Mouse (Mus musculus) hindbrain, embryonic 11.5 days (tissue): ENCODE data around the gene Ankrd11. TPM values are rescaled to one million over a fixed set of nuclear protein-coding genes. Genes with fewer than 3 reads are reported as not detected.
A peak's percentile ranks its signal among the peaks of the same experiment; 100 is the strongest.

Source experiments
- ATAC-seq: fragments of 200-750 bp; cut with Nextera tagmentation; 2 replicates; pipeline ENCODE4 v1.8.0; 2017; ENCODE audit warnings: mild to moderate bottlenecking, moderate TSS enrichment, moderate library complexity; ENCODE audit not compliant: low FRiP score
- DNase-seq: peaks from one replicate; pipeline ENCODE4 v3.0.0-alpha.2; 2015; ENCODE audit warnings: low spot score
- H3K27ac ChIP-seq: fragments of 300-500 bp; sonication (generic); 2 replicates; pipeline ENCODE4 v1.5.1; 2014; ENCODE audit warnings: mild to moderate bottlenecking, low read depth, low read length
- H3K27me3 ChIP-seq: fragments of 300-500 bp; sonication (generic); 2 replicates; pipeline ENCODE4 v1.6.1; 2014; ENCODE audit warnings: mild to moderate bottlenecking, low read length, moderate library complexity, mixed read lengths; ENCODE audit not compliant: control insufficient read depth, insufficient read depth
- H3K36me3 ChIP-seq: fragments of 300-500 bp; sonication (generic); 2 replicates; pipeline ENCODE4 v1.6.1; 2014; ENCODE audit warnings: mild to moderate bottlenecking, low read length, moderate library complexity, mixed read lengths; ENCODE audit not compliant: control insufficient read depth, insufficient read depth
- H3K4me1 ChIP-seq: fragments of 300-500 bp; sonication (generic); replicated peaks from 2 replicates; pipeline ENCODE4 v1.6.1; 2014; ENCODE audit warnings: low read length, mixed read lengths; ENCODE audit not compliant: control insufficient read depth, insufficient read depth
- H3K4me2 ChIP-seq: fragments of 300-500 bp; sonication (generic); replicated peaks from 2 replicates; pipeline ENCODE4 v1.6.1; 2014; ENCODE audit warnings: mild to moderate bottlenecking, low read depth, low read length
- H3K4me3 ChIP-seq: fragments of 300-500 bp; sonication (generic); 2 replicates; pipeline ENCODE4 v1.5.1; 2014; ENCODE audit warnings: low read depth, low read length
- H3K9ac ChIP-seq: fragments of 300-500 bp; sonication (generic); 2 replicates; pipeline ENCODE4 v1.6.1; 2014; ENCODE audit warnings: low read depth, low read length
- H3K9me3 ChIP-seq: fragments of 300-500 bp; sonication (generic); 2 replicates; pipeline ENCODE4 v1.6.1; 2016; ENCODE audit warnings: low read length; ENCODE audit not compliant: control insufficient read depth
- WGBS: fragments of 180-500 bp; shearing (Covaris S2); extraction: QIAGEN DNeasy Blood & Tissue Kit; methylation state at CpG from one replicate; pipeline ENCODE4 v1.1.7; 2014; 5-methylcytosine and 5-hydroxymethylcytosine counted together
- polyA plus RNA-seq: library from polyadenylated mRNA; unstranded; fragments of >200 nt; fragmentation: Nextera tagmentation; extraction: Ambion mirVana; gene quantifications from 2 replicates; pipeline ENCODE4 v1.2.1, GENCODE M21; 2014

Gene Ankrd11
- polyA plus RNA-seq, 1 experiment from 2014 or later: 52.7 TPM

- DNase-seq: no peak
- Histone ChIP-seq H3K4me1 (peaks cover 11% of the 10 kb centered on the region), H3K4me2 (no peak overlapping the region), H3K27me3 (no peaks in the 10 kb centered on the region), H3K36me3 (no peaks in the 10 kb centered on the region), H3K9ac (no peak overlapping the region), H3K27ac (no peak overlapping the region), H3K9me3 (no peaks in the 10 kb centered on the region), H3K4me3 (no peak overlapping the region)
- ATAC-seq: no peak
- 51% methylated on average over 7 of the region's 11 CpGs for WGBS
Measured at GRCm38 (mm10) chr8:122849152-122849910, 192.7 kb downstream of the Ankrd11 start.

DNA sequence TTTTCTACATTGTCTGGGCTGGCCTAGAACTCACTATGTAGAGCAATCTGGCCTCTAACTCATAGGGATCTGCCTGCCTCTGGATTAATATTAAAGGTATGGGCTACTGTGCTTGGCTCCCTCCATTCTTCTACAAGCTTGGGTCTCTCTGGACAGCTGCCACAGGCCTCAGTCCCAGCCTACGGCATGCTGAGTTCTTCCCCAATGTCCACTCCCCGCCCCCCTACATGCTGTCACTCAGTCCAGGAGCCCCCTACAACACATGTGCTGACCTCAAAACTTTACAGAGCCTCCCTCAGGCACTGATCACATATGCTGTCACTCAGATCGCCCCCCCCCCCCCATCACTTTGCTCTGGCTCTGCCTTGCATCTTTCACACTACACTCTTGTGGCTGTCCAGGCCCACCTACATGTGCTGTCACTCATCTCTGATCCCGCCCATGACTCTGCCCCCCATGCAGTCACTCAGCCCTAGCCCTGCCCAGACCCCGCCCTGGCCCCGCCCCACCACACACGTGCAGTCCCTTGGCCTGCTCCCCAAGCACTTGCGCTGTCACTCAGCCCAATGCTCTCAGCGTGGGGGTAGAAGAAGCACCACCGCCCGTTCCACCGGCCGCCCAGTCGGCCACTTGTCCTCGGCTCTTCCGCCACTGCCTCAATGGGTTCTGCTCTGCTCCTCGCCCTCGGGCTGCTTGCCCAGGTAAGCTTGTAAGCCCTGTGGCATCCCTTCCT lies 194.1 kb downstream of the Ankrd11 start, which contains the start of gene Cdh15:
Cdh15 (plus strand) TSS at position 138 of the 733 bp plus-strand sequence.
- H3K36me3 ChIP-seq: no peaks in the 10 kb centered on the region
- H3K4me1 ChIP-seq: no peaks in the 10 kb centered on the region
- DNase-seq (peak; percentile 66), ATAC-seq (peak; percentile 79)
- no peaks in the 10 kb centered on the region for H3K27me3 ChIP-seq
- H3K4me3 ChIP-seq: no peak within 1 kb of the TSS
- peak within 1 kb of the TSS; percentile 3; the same call in 1 of the 2 replicates for H3K4me2 ChIP-seq
- H3K9me3 ChIP-seq: no peaks in the 10 kb centered on the region
- H3K27ac ChIP-seq: no peak within 1 kb of the TSS
- 14% methylated on average over 16 of the region's 18 CpGs for WGBS
- H3K9ac ChIP-seq: no peak within 1 kb of the TSS

GRCm38 (mm10) chr8:122845662-122846061 lies 196.4 kb downstream of the Ankrd11 start:
- 80% methylated on average over 4 of the region's 4 CpGs for WGBS
- Histone ChIP-seq H3K36me3 (no peaks in the 10 kb centered on the region), H3K9ac (no peak overlapping the region), H3K4me3 (no peak overlapping the region), H3K9me3 (no peaks in the 10 kb centered on the region), H3K4me1 (no peaks in the 10 kb centered on the region), H3K27me3 (no peaks in the 10 kb centered on the region), H3K4me2 (no peak overlapping the region), H3K27ac (no peak overlapping the region)
- ATAC-seq: no peak
- DNase-seq: no peak

DNA sequence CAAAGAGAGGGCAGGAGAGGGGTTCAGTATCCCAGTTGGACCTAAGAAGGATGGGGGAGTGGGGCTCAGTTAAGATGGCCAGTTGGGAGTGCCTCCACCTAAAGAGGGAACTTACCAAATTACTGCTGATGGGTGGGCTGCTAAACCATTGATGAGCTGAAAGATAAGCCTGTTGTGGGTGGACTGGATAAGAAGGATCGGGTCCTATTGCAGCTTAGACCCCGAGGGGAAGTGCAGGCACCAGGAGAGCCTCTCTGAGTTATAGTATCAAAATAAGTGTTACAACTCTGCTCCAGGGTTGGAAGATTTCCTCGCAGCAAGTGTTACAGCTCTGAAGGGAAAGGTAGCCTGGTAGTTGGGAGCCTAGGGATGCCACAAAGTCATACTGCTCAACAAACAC lies 197.9 kb downstream of the Ankrd11 start:
- WGBS: 69% methylated on average over 3 of the region's 3 CpGs
- ATAC-seq: no peak

GRCm38 (mm10) chr8:122836696-122837095 lies 205.4 kb downstream of the Ankrd11 start:
- H3K27me3 ChIP-seq: no peaks in the 10 kb centered on the region
- H3K9ac ChIP-seq: no peak overlapping the region
- H3K4me1 ChIP-seq: no peaks in the 10 kb centered on the region
- no peak for ATAC-seq
- H3K9me3 ChIP-seq: no peaks in the 10 kb centered on the region
- H3K4me3 ChIP-seq: no peak overlapping the region
- H3K27ac ChIP-seq: no peak overlapping the region
- no peak for DNase-seq
- 92% methylated on average over 13 of the region's 13 CpGs for WGBS
- no peak overlapping the region for H3K4me2 ChIP-seq
- no peaks in the 10 kb centered on the region for H3K36me3 ChIP-seq

More for the DNA sequence above, 197.9 kb downstream of the Ankrd11 start:
- no peak for DNase-seq
- H3K27ac ChIP-seq: no peak overlapping the region
- no peak overlapping the region for H3K4me2 ChIP-seq
- no peaks in the 10 kb centered on the region for H3K4me1 ChIP-seq
- H3K9ac ChIP-seq: no peak overlapping the region
- no peak overlapping the region for H3K4me3 ChIP-seq
- no peaks in the 10 kb centered on the region for H3K9me3 ChIP-seq
- H3K36me3 ChIP-seq: no peaks in the 10 kb centered on the region
- no peaks in the 10 kb centered on the region for H3K27me3 ChIP-seq

GRCm38 (mm10) chr8:122836199-122836598 lies 205.9 kb downstream of the Ankrd11 start:
- no peak overlapping the region for H3K9ac ChIP-seq
- H3K4me1 ChIP-seq: no peaks in the 10 kb centered on the region
- no peak for DNase-seq
- no peaks in the 10 kb centered on the region for H3K9me3 ChIP-seq
- WGBS: 87% methylated on average over 12 of the region's 12 CpGs
- H3K4me2 ChIP-seq: no peak overlapping the region
- H3K36me3 ChIP-seq: no peaks in the 10 kb centered on the region
- no peak overlapping the region for H3K4me3 ChIP-seq
- no peaks in the 10 kb centered on the region for H3K27me3 ChIP-seq
- no peak for ATAC-seq
- no peak overlapping the region for H3K27ac ChIP-seq

DNA sequence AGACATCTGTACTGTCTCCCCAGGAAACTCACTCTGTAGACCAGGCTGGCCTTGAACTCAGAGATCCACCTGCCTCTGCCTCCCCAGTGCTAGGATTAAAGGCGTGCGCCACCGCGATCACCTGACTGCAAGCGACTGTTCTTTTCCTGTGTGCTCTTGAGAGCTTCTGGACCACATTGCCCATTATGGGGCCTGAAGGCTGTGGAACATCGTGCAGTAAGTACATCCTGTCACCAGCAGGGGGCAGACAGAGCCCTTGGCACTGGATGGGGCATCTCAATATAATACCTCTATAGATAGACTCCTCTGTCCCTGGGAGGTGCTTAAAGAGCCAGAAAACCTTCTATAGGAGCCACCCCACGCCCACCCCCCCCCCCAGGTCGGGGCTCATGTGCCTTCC lies 207.1 kb downstream of the Ankrd11 start:
- DNase-seq (peak; percentile 87), ATAC-seq (peak; percentile 49; the same call in 1 of the 2 replicates)
- Histone ChIP-seq H3K36me3 (no peaks in the 10 kb centered on the region), H3K9me3 (no peaks in the 10 kb centered on the region), H3K4me2 (no peak overlapping the region), H3K9ac (no peak overlapping the region), H3K27me3 (no peaks in the 10 kb centered on the region), H3K4me1 (no peaks in the 10 kb centered on the region), H3K4me3 (no peak overlapping the region), H3K27ac (no peak overlapping the region)
- 29% methylated on average over 8 of the region's 8 CpGs for WGBS

GRCm38 (mm10) chr8:122834416-122834815 lies 207.7 kb downstream of the Ankrd11 start:
- Histone ChIP-seq H3K4me3 (no peak overlapping the region), H3K9me3 (no peaks in the 10 kb centered on the region), H3K4me2 (no peak overlapping the region), H3K27me3 (no peaks in the 10 kb centered on the region), H3K9ac (no peak overlapping the region), H3K36me3 (no peaks in the 10 kb centered on the region), H3K27ac (no peak overlapping the region), H3K4me1 (no peaks in the 10 kb centered on the region)
- no peak for DNase-seq
- 88% methylated on average over 8 of the region's 8 CpGs for WGBS
- ATAC-seq: no peak
